Mouse (Mus musculus): ENCODE measurements around the gene Kmt2b.

Gene Kmt2b

DNA sequence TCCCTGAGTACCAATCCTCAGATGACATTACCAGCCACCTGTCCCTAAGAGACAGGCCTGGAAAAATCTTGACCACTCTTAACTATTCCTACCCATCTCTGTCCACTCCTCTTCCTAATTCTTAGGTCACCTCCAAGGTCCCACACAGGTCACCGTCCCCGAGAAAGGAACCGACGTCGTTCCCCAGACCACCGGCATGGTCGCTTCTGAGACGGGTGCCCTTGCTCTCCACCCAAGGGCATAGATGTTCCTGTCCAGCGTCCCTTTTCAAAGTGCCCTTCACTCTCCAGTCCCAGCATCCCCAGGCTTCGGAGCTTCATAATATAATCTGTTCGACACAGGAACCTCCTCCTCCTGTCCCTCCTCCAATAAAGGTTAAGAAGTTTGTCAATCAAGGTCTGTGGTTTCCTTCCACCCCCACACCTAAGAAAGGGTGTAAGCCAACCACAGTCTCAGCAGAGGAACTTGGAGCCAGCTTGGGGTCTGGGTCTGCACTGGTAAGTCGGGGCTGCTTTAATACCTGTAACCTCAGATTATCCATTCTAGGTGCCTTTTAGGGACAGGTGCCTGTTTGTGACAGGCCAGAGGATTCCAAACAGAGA lies 23.5 kb downstream of the Kmt2b start, which contains the start of gene Igflr1:
TSS of gene Igflr1 (plus strand) at position 458 of the 602 bp plus-strand sequence.
- DNase-seq = peak in 1 of 2 experiments; percentile 18

DNA sequence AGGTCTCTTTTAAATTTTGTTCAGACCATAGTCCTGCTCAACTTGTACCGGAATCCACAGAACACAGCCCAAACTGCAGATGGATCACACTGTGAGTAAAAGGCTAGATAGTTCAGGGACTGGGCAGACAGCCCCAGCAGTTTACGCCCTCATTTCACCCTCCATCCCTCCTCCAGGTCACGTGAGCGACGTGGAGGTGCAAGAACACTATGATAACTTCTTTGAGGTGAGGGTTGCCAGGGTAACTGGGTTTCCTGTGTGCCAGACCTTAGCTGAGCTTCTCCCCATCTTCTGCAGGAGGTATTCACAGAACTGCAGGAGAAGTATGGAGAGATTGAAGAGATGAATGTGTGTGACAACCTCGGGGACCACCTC lies 24.6 kb downstream of the Kmt2b start:
- DNase-seq = no peak

DNA sequence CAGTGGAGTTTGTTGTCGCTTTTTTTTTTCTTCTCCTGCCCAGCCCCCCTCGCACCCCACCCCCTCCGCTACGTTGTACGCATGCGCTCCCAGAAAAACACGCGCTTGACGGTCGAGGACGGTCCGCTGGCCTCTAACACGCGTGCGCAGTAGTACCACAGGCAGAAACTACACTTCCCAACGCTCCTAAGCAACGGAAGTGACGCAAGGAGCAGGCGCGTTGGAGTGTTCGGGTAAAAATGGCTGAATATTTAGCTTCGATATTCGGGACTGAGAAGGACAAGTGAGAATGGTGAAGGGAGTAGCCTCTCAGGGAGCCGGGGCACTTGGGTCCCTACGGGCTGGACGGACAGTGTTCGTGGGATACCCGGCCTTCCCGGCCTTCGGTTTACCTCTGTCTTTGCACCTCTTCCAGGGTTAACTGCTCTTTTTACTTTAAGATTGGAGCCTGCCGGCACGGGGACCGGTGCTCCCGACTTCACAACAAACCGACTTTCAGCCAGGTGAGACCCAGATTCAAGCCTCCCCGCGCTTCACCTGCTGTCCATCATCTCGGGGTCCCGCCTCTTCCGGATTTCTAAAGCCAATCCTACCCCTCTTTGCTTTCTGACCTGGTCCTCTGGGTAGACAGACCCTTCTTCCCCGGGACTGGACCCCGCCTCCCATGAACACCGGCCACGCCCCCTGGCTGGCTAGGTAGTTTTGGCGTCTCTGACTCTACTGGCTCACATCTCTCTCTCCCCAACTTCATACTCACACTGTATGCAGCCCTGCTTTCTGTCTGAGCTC lies 25.2 kb downstream of the Kmt2b start, which contains the start of the genes U2af1l4, Gm49396 and Psenen:
TSS of gene U2af1l4 (plus strand) at position 185 of the 789 bp plus-strand sequence.
TSS of gene Gm49396 (plus strand) at position 228 of the 789 bp plus-strand sequence.
TSS of gene Psenen (minus strand) at position 511 of the 789 bp plus-strand sequence.
- DNase-seq = peak; percentile 95 to 97

GRCm38 (mm10) chr7:30562526-30563116 lies 25.9 kb downstream of the Kmt2b start:
- DNase-seq = no peak

DNA sequence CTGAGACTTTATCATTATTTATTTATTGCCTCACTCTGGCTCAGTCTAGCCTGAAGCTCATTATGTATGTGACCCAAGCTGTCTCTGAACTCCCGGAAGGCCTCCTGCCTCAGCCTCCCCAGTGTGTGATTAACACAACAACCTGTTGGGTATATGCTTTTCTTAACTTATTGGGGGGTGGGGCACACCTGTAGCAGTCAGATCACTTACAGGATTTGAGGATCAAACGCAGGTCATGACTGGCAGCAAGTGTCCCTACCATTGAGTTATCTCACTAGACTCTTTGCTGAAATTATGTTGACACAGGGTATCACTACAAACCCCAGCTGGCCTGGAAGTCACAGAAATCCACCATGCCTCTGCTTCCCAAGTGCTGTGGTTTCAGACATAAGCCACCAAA lies 28.2 kb downstream of the Kmt2b start:
- peak in 1 of 2 experiments; percentile 18 for DNase-seq

- DNase-seq = peak; percentile 97 to 99
These were observed 29.0 kb downstream of the Kmt2b start, which contains the start of gene Lin37 for GRCm38 (mm10) chr7:30559443-30559954. Gene Lin37 (minus strand): TSS chr7:30559838.

DNA sequence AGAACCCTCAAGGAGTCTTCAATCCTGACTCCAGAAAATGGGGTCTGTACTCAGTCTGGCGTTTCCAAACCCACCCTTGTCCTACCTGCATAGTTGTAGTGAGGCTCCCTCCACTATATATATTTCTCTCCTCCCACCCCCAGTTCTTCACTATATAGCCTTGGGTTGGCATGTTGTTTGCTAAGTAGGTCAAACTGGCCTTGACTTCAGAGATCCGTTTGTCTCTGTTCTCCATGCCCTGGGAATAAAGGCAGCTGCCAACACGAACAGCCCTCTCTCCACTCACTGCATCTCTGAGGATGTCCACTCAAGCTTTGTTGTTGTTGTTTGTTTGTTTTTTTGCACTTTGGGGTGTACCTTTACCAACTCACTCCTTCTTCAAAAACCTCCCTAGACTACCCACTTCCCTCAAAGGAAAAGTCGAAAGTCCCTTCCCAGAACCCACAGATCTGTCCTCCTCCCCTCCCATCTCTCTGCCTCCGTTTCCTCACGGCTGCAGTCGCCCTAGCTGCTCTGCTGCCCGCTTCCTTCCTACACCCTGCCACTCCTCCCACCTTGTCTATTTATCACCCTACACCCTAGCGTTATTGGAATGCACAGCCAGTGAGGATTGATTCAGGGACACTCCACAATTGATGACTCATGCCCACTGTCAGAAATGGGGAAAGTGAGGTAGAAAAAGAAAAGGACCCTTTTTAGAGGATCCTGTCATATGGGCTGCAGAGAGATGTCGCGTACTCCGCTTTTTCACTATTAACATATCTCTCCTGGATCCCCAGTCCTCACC lies 29.7 kb downstream of the Kmt2b start:
- no peak for DNase-seq

- DNase-seq = peak in 1 of 2 experiments; percentile 20
These were observed 30.5 kb downstream of the Kmt2b start for GRCm38 (mm10) chr7:30557901-30558514.

- DNase-seq = peak in 1 of 2 experiments; percentile 28
These were observed 31.5 kb downstream of the Kmt2b start for GRCm38 (mm10) chr7:30556894-30557536.

GRCm38 (mm10) chr7:30553810-30554584 lies 34.5 kb downstream of the Kmt2b start:
- DNase-seq = no peak

DNA sequence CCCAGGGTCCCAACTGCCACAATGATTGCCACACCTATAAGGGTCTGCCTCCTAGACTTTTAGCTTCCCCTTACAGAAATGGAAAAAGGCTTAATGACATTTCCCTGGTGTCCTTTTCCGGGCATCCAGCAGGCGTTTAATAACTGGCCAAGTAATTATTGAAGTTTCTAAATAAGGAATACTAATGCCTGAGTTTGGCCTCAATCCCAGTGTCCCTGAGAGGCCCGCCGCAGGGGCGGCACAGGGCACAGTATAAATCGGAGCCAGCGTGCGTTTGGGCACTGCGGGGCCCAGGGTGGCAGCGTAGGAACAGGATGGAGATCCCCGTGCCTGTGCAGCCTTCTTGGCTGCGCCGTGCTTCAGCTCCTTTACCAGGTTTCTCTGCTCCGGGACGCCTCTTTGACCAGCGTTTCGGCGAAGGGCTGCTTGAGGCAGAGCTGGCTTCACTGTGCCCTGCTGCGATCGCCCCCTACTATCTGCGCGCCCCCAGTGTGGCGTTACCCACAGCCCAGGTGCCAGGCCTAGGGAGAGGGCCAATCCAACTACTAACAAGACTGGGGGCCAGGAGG lies 35.4 kb downstream of the Kmt2b start:
- DNase-seq = peak; percentile 61 to 71

DNA sequence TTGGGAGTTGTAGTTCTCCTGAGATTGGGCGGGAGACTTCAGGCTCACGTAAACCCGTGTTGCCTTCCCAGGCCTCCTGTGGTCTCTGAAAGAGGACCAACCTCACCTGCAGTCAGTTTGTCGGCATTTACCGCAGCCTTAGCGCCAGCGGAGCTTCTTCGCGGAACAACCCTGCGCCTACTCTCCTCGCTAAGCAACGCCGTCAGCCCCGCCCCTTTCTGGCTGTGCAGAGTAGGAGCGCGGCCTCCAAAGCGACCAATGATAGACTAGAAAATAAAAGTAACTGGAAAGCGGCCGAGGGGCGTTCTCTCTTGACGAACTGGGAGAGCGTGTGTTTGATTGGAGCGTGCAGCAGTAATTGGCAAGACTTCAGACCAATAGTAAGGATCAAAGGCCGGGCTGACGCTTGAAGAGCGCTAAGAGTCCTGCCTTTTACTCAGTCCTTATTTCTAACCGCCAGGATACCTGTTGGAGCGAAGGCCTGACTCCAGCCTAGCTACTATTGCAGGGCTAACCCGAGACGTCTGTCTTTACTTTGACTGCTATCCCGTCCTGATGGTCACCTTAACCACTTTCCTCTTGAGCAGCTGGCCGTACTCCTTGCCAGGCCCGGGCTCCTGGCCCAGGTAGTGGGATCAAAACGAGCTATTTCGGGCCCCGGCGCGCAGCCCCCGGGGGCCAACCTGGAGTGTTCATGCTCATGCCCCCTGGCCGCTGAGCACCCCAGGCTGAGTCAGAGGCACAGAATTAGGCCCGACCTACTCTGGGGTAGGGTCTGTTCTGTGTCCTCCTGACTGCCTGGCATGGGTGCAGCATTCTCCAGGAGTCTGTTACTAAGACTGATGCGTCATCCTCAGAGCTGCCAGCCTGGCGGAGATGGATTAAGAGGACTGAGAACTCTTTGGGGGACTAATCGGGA lies 36.2 kb downstream of the Kmt2b start, which contains the start of the genes Hspb6 and Proser3:
TSS of gene Hspb6 (plus strand) at position 77 of the 919 bp plus-strand sequence.
TSS of gene Proser3 (minus strand) at position 198 of the 919 bp plus-strand sequence.
- peak; percentile 95 to 98 for DNase-seq

- DNase-seq = no peak
These were observed 37.0 kb downstream of the Kmt2b start for GRCm38 (mm10) chr7:30551445-30552101.

DNA sequence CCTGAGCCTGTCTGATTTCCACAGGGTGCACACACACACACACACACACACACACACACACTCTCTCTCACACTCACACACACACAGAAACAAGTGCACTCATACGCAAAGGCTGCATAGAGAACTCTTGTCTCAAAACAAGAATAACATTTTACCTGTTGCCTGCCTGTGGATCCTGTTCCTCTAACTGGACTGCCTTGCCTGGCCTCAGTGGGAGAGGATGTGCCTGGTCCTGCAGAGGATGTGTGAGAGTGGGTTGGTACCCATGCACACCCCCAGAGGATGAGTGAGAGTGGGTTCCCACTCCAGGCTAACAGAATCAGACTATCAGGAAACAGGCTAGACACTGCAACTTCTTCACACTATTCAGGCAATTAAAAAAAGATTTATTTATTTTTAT lies 37.9 kb downstream of the Kmt2b start:
- DNase-seq = no peak

GRCm38 (mm10) chr7:30549880-30550279 lies 38.6 kb downstream of the Kmt2b start:
- no peak for DNase-seq

GRCm38 (mm10) chr7:30544327-30544726 lies 44.2 kb downstream of the Kmt2b start:
- no peak for DNase-seq

DNA sequence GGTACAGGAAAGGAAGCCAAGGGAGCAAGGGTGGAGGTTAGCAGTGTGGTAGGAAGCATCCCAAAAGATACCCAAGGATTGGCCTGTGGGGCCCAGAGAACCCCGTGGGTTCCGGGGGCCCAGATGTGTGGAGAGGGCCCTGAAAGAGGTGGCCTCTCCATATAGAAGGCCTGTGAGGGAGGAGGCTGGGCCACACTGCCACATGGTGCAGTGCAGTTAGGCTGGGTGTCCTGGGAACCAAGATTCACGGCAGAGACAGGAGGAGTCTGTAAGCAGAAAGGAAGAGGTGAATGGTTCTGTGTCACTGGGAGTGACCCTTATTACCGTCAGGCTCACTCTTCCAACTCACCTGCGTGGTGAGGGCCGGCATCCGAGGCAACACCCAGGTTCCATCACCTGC lies 48.0 kb downstream of the Kmt2b start:
- DNase-seq = no peak
